Mouse (Mus musculus): ENCODE measurements at regions not wholly inside any gene's neighbourhood (a gene's known extent, or its start where the extent isn't known, plus 50 kb on each side); places are given as distances from the start of the nearest gene placed in this dataset.

GRCm38 (mm10) chr9:117843531-117843930 is 196.8 kb upstream of the Azi2 start:
- no peak for TF ChIP-seq CTCF (IDR thresholded peaks at IDR 0.05; ENCODE audit: low read depth)
- TF ChIP-seq EP300 (optimal IDR thresholded peaks at IDR 0.05), result no peak

Data from stomach, postnatal 0 days (tissue).